Mouse (Mus musculus) embryo, embryonic 10 days (tissue): ENCODE measurements at regions not wholly inside any gene's neighbourhood (a gene's known extent, or its start where the extent isn't known, plus 50 kb on each side); places are given as distances from the start of the nearest gene placed in this dataset.
A peak's percentile ranks its signal among the peaks of the same experiment; 100 is the strongest.

Experiments
- DNase-seq: peaks from one replicate; pipeline ENCODE4 v3.0.0-alpha.2; 2015; ENCODE audit warnings: low spot score

DNA sequence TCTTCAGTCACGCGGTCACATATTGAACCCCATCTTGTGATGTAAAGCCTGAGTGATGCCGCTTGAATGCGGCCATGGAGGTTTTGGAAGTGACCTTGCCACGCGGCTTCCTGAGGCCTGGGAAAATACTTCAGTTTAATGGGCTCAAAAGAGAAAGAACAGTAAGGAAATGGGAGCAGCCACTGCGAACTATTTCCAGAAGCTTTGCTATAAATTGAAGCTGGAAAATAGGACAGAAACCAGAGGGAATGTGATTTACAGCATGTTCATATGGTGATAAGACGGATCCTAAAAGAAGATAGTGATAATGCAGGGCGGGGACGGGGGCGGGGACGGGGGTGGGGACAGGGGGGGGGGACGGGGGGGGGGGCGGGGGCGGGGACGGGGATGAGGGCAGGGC, 52.7 kb upstream of the Trpc4 start:
- DNase-seq = no peak

DNA sequence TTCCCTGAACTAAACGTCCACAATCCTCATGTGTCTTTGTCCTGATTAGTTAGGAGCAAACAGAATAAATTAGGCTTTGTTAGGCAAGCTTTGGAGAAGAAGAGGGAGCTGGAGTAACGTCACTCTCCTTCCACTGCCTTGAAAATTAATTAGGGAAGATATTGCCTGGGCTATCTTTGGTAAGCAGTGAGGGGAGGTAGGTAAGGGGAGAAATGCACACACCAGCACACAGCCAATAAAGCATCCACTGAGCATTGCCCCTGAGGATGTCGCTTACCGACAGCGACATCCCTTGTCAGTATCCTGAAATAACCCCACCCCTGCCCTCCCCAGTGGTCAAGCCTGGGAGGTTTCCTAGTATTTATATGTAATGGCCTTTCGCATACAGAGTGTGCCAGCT, 72.2 kb upstream of the Trpc4 start:
- no peak for DNase-seq

DNA sequence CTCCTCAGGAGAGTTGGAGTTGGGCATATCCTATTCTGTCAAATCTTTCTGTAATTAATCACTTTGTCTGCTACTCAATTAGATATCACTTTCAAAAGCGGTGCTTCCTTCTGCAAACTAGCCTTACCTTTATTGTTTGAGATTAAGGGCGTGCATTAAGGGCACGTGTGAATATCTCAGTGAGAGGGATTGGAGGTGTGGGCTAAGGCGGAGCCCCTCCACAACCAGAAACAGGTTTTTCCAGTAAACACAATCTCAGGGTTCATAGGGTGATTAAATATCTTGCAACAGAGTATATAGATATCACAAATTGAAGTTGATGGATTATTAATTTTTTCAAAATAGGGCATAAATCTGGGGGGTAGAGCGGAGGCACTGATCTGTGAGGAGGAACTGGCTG, 79.4 kb upstream of the Trpc4 start:
- no peak for DNase-seq

DNA sequence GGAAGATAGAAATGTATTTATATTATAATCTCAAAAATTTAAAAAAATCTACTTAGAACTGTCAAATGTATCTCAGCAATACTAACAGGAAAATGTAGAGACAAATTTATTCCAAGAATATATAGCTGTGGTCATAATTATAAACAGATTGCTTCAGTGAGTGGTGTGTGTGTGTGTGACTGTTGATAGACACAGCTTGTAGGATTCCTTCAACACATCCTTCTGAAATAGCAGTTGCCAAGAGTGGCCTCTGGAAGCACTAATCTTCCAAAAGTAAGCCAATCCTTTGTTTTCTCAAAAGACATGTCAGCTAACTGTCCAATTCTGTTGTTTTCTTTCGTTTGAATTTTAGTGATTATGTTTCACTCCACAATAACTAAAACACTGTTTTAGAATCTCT, 95.2 kb upstream of the Trpc4 start:
- DNase-seq = no peak

DNA sequence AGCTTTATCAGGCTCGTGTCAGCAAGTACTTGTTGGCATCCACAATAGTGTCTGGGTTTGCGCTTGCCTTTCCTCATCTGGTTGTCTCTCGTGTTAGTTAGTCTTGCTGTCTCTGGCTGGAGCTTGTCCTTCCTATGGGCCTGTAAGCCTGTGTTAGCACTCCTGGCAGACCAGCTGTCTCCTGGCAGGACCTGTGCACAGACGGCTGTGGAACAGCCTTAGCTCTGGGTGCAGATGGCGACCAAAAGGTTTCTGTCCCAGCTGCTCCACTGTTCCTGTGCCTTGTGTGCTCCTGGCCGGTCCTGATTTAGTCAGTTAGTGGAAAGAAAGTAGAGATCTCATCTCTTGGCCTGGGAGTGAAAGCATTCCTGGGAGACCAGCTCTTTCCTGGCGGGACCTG, 101.5 kb upstream of the Trpc4 start:
- DNase-seq = no peak

DNA sequence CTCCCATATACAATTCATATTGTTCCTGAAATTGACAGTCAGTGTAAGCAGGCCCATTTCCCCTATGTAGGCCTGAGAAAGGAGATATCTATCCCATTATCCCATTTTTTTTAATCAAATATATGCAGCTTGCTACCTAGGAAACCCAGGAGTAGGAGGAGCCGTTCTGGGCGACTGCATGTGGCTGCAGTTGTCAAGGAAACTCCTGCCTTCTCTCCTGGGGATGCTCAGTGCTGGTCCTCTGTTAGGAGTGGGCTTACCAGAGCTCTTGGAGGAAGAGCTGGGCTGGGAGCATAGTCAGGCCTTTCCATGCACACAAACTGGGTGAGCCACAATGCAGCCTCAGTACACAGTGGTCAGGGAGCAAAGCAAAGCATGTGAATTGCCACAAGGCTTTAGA, 106.5 kb upstream of the Trpc4 start:
- no peak for DNase-seq

DNA sequence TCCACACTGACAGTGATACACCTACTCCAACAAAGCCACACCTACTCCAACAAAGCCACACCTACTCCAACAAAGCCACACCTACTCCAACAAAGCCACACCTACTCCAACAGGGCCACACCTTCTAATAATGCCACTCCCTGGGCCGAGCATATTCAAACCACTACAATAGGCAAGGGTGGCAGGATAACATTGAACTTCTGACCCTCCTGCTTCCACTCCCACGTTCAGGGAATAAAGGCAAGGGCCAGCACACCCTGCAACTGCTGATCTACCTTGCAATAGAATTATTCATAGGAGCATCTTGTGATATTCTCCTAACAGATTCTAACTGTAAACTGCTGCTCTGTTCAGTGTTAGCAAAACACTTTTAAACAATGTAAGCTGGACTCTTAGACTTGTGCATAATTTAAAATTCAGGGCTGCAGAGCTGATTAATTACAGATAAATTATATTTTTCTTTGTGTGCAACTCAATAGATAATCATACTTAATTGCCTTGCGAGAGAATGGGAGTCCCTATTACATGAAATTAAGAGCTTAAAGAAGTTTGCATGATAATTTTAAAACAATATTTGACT, 107.7 kb upstream of the Trpc4 start:
- no peak for DNase-seq

DNA sequence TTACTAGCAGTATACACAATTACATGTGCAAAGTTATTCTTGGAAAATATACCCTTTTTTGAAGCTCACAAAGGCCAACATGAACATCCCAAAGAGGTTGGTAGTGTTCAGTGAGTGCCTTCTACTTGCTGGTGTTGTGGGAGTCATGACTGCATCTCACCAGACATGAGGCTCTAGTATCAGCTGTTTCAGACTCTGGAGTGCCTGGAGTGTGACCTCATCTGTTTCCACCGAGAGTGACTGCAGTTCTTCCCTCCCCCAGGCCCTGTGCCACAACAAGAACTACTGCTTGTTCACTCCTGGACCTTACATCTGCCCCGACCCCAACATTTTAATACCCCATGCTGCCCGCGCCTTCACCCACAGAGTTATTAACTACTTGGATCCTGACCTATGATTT, 128.5 kb upstream of the Trpc4 start:
- peak; percentile 9 for DNase-seq

GRCm38 (mm10) chr3:54020196-54020595, 135.6 kb upstream of the Trpc4 start:
- DNase-seq = no peak

DNA sequence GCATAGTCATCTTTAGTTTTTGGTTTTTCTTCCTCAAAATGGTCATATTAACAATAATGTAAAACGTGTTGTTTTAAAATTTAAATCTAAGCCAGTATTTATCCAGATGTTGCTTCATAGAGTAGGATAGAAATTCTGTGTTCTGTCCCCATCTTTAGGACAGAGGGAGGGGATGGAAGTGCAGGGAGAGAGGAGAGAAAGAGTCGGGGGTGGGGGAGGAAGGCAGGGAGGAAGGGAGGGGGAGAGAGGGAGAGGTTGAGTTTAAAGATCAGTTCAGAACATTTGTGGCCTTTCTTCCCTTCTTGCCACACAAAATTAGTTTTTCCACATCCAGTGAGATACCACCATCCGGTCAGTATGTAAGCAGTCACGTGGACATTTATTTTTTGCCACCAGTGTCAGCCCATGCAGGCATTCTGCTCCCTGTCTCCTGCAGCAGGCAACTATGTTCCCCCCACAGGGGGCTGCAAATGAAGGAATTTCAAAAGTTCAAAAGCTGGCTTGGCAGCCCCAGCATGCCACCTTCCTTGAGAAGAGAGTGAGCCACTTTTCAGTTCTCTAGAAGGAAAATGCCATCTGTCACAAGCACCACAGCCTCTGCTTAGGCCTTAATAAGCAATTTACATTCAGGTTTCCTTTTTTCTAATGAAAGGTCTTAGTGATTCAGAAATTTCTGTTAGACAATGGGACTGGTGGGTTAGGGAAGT, 137.7 kb upstream of the Trpc4 start:
- no peak for DNase-seq

DNA sequence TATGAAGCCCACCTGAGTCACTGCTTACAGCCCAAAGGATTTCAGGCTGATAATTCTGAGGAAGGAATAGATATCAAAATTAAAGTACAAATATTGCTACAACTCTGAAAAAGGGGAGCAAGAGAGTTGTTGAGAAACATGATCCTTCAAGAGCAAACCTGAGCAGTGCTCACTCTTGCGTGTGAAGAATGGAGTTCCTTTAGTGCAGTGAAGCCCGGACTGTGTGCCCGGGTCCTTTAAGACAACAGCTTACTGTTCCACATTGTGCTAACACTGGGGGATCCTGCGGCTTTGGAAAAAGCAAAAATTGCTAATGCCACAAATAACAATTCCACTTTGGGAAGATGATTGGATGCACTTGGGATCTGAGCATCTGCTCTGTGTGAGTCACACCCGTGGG, 139.0 kb upstream of the Trpc4 start:
- no peak for DNase-seq

DNA sequence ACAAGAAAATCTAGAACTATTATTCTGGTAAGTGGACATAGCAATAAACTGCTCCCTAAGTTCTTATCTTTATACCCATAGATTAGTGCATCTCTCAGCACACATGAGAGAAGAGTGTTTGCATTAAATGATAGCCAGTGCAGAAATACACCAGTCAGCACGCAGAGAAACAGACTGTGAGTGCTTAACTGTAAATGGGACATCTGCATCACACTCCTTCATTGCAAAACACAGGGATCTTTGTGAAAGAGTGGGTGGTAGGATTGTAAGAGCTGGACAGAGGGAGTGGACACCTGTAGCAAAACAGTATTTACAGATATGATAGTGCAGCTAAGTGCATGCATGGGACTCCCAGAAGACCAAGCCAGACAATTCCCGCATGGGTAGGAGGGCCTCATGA, 144.8 kb upstream of the Trpc4 start:
- no peak for DNase-seq

GRCm38 (mm10) chr3:53992993-53993392, 129.4 kb upstream of the Ufm1 start:
- no peak for DNase-seq

DNA sequence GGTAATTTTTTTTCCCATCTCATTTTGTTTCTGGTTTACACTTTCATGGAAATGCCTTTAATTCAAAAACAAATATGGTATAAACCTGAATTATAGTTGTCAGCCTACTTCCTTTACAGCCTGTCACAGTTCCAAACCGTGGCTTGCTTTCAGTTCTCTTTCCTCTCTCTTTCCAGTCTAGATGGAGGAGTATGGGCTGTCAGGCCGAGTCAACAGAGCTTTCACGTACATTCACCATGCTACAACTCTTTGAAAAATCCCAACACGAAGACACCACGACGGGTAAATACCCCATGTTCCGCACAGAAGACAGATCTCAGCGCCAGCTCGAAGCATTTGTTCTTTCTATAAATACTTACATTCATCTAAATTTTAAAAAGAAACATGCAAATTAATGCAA, 125.2 kb upstream of the Ufm1 start:
- no peak for DNase-seq

- no peak for DNase-seq
Measured at GRCm38 (mm10) chr3:53988256-53988655, 124.6 kb upstream of the Ufm1 start.

- no peak for DNase-seq
Measured at GRCm38 (mm10) chr3:53987316-53987715, 123.7 kb upstream of the Ufm1 start.

GRCm38 (mm10) chr3:53984743-53985550, 121.3 kb upstream of the Ufm1 start:
- no peak for DNase-seq

DNA sequence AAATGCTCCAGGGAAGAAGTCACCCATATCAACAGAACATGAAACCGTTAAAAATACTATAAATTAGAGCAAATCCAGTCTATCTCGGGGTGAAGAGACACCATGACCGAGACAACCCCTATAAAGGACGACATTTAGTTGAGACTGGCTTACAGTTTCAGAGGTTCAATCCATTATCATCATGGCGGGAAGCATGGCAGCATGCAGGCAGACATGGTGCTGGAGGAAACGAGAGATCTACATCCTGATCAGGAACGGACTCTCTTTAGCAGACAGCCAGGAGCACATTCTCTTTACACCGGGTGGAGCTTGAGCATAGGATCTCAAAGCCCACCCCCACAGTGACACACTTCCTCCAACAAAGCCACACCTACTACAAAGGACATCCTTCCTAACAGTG, 118.7 kb upstream of the Ufm1 start:
- no peak for DNase-seq

- no peak for DNase-seq
Measured at GRCm38 (mm10) chr3:53981585-53981984, 118.0 kb upstream of the Ufm1 start.

DNA sequence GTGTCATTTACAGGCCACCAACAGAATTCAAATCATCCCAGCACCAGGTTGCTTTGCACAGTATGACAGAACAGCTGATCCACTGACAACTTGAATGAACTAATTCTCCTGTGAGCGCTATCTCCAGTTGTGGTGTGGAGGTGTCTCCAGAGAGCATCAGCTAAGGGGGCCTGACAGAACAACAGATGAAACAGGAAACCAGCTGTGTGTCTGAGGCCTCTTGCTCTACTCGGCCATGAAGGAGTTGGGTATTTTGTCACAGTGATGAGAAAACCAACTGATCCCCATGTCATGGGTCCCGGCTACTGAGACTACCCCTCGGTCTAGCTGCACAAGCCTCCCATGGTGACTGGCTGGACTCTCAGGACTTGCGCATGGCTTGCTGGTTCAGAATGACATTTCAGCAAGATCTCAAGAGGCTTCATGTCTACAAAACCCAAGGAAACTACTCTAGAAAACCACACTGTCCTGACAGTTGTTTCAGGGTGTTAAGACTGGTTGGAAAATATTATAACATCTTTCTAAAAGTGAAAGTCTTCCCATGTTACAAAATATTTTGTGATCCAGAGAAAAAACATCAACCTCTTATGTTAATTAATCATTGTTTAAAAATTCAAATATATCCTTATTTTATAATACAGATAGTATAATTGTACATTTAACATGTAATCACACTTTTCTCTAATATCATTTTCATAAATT, 113.9 kb upstream of the Ufm1 start:
- no peak for DNase-seq

GRCm38 (mm10) chr3:53974905-53975551, 111.4 kb upstream of the Ufm1 start:
- peak; percentile 18 for DNase-seq

DNA sequence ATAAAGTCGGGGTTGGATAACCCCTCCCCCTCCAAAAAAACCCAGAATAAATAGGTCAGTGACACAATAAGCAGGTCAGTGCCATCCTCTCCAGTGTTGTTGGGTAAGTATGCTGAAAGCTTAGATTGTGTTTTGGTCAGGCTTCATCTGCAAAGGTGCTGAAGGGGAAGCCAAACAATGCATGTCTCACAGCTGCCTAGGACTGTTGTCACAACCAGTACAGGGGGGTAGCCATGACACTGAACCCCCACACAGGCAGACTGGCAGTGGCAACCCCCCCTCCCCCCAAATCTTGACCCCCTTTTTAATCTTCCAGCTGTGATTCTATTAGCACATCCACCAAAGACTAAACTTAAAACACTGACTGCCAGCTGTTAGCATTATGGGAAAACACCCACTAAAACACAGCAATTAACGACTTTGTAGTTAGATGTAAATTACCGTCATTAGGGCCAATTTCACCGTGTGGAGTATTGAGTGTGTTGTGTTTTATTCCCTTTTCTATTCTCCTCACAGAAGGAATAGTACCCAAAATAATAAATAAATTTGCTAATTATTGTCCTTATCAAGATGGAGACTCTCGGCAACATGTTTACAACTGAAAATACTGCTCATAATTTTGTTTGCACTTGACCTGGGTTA, 105.5 kb upstream of the Ufm1 start:
- no peak for DNase-seq
